Mouse (Mus musculus): Measurements from ENCODE around the gene Olfr1204.

- no peak for TF ChIP-seq CTCF (IDR thresholded peaks at IDR 0.05; ENCODE audit: extremely low read depth, insufficient read length, insufficient replicate concordance, low read depth, low read length)
- no peak for TF ChIP-seq POLR2A (IDR thresholded peaks at IDR 0.05; ENCODE audit: low read depth, low read length)
These were observed 13.8 kb downstream of the Olfr1204 start, which contains the start of gene Olfr1206 for GRCm38 (mm10) chr2:88862931-88863330.

Data from small intestine, adult 2 months (tissue).